Mouse (Mus musculus) neural tube, embryonic 10.5 days (tissue): ENCODE data around the gene Tcte2.
A peak's percentile ranks its signal among the peaks of the same experiment; 100 is the strongest.

Source experiments
- DNase-seq: peaks from one replicate; pipeline ENCODE4 v3.0.0-alpha.2; 2017; ENCODE audit warnings: low spot score; ENCODE audit errors: extremely low spot score

Tcte2 gene

GRCm38 (mm10) chr17:13720187-13720586 is 41.4 kb downstream of the Tcte2 start:
- DNase-seq: no peak

GRCm38 (mm10) chr17:13717428-13717827 is 44.2 kb downstream of the Tcte2 start:
- no peak for DNase-seq

- no peak for DNase-seq
Observed at GRCm38 (mm10) chr17:13716336-13716735, 45.3 kb downstream of the Tcte2 start.

- DNase-seq: no peak
Observed at GRCm38 (mm10) chr17:13715511-13715910, 46.1 kb downstream of the Tcte2 start.

GRCm38 (mm10) chr17:13714654-13715053 is 47.0 kb downstream of the Tcte2 start:
- DNase-seq: no peak

- DNase-seq: no peak
Observed at GRCm38 (mm10) chr17:13714128-13714527, 47.5 kb downstream of the Tcte2 start.

GRCm38 (mm10) chr17:13712518-13712917 is 49.1 kb downstream of the Tcte2 start:
- DNase-seq: no peak

- no peak for DNase-seq
Observed at GRCm38 (mm10) chr17:13712116-13712515, 49.5 kb downstream of the Tcte2 start.

GRCm38 (mm10) chr17:13711173-13711572 is 50.5 kb downstream of the Tcte2 start:
- DNase-seq: no peak

GRCm38 (mm10) chr17:13705481-13705921 is 56.1 kb downstream of the Tcte2 start:
- DNase-seq: no peak

GRCm38 (mm10) chr17:13703611-13704320 is 57.9 kb downstream of the Tcte2 start:
- no peak for DNase-seq

- peak; percentile 54 for DNase-seq
Observed at GRCm38 (mm10) chr17:13700131-13701016, 61.3 kb downstream of the Tcte2 start.

GRCm38 (mm10) chr17:13699716-13700115 is 61.9 kb downstream of the Tcte2 start:
- no peak for DNase-seq

GRCm38 (mm10) chr17:13698194-13698593 is 63.4 kb downstream of the Tcte2 start:
- no peak for DNase-seq

- DNase-seq: no peak
Observed at GRCm38 (mm10) chr17:13697646-13698045, 64.0 kb downstream of the Tcte2 start.

GRCm38 (mm10) chr17:13695881-13696280 is 65.7 kb downstream of the Tcte2 start:
- DNase-seq: no peak

- DNase-seq: no peak
Observed at GRCm38 (mm10) chr17:13695211-13695610, 66.4 kb downstream of the Tcte2 start.

- DNase-seq: no peak
Observed at GRCm38 (mm10) chr17:13694181-13694580, 67.4 kb downstream of the Tcte2 start.

- no peak for DNase-seq
Observed at GRCm38 (mm10) chr17:13687656-13688055, 74.0 kb downstream of the Tcte2 start.

- no peak for DNase-seq
Observed at GRCm38 (mm10) chr17:13687086-13687485, 74.5 kb downstream of the Tcte2 start.

- no peak for DNase-seq
Observed at GRCm38 (mm10) chr17:13685621-13686020, 76.0 kb downstream of the Tcte2 start.

GRCm38 (mm10) chr17:13684256-13684655 is 77.4 kb downstream of the Tcte2 start:
- no peak for DNase-seq
